Mouse (Mus musculus) neural tube, embryonic 11.5 days (tissue): ENCODE results near the gene Btbd9. TPM values are rescaled to one million over a fixed set of nuclear protein-coding genes. Genes with fewer than 3 reads are reported as not detected.
A peak's percentile ranks its signal among the peaks of the same experiment; 100 is the strongest.

Experiments
- ATAC-seq: fragments of 200-750 bp; cut with Nextera tagmentation; 2 replicates; pipeline ENCODE4 v1.8.0; 2017; ENCODE audit warnings: moderate number of reproducible peaks, mild to moderate bottlenecking, moderate TSS enrichment, moderate library complexity; ENCODE audit not compliant: insufficient read depth, low FRiP score, low TSS enrichment
- DNase-seq: peaks from one replicate; pipeline ENCODE4 v3.0.0-alpha.2; 2015; ENCODE audit warnings: low spot score
- H3K27ac ChIP-seq: fragments of 300-500 bp; sonication (generic); 2 replicates; pipeline ENCODE4 v1.5.1; 2014; ENCODE audit warnings: low read depth, mild to moderate bottlenecking, low read length
- H3K27me3 ChIP-seq: fragments of 300-500 bp; sonication (generic); 2 replicates; pipeline ENCODE4 v1.6.1; 2014; ENCODE audit warnings: mild to moderate bottlenecking, low read length, mixed read lengths; ENCODE audit not compliant: control insufficient read depth, insufficient read depth
- H3K36me3 ChIP-seq: fragments of 300-500 bp; sonication (generic); 2 replicates; pipeline ENCODE4 v1.6.1; 2014; ENCODE audit warnings: mild to moderate bottlenecking, low read length, moderate library complexity, mixed read lengths; ENCODE audit not compliant: control insufficient read depth, insufficient read depth
- H3K4me1 ChIP-seq: fragments of 300-500 bp; sonication (generic); 2 replicates; pipeline ENCODE4 v1.6.1; 2014; ENCODE audit warnings: low read length, mixed read lengths; ENCODE audit not compliant: control insufficient read depth, insufficient read depth
- H3K4me2 ChIP-seq: fragments of 300-500 bp; sonication (generic); 2 replicates; pipeline ENCODE4 v1.6.1; 2014; ENCODE audit warnings: low read depth, mild to moderate bottlenecking, moderate library complexity
- H3K4me3 ChIP-seq: fragments of 300-500 bp; sonication (generic); 2 replicates; pipeline ENCODE4 v1.5.1; 2014; ENCODE audit warnings: low read depth, low read length
- H3K9ac ChIP-seq: fragments of 300-500 bp; sonication (generic); 2 replicates; pipeline ENCODE4 v1.6.1; 2014; ENCODE audit warnings: mild to moderate bottlenecking, low read length
- H3K9me3 ChIP-seq: fragments of 300-500 bp; sonication (generic); 2 replicates; pipeline ENCODE4 v1.6.1; 2016; ENCODE audit warnings: low read length; ENCODE audit not compliant: control insufficient read depth
- WGBS: fragments of 180-500 bp; shearing (Covaris S2); extraction: QIAGEN DNeasy Blood & Tissue Kit; methylation state at CpG from one replicate; pipeline ENCODE4 v1.1.7; 2014; 5-methylcytosine and 5-hydroxymethylcytosine counted together
- polyA plus RNA-seq: library from polyadenylated mRNA; unstranded; fragments of >200 nt; fragmentation: Nextera tagmentation; extraction: Ambion mirVana; gene quantifications from 2 replicates; pipeline ENCODE4 v1.2.1, GENCODE M21; 2014

Gene Btbd9
- polyA plus RNA-seq, 1 experiment from 2014 or later: 56.5 TPM

GRCm38 (mm10) chr17:30241061-30241460 is 335.2 kb downstream of the Btbd9 start:
- no peak overlapping the region for H3K4me3 ChIP-seq
- no peaks in the 10 kb centered on the region for H3K27me3 ChIP-seq
- H3K9me3 ChIP-seq: no peaks in the 10 kb centered on the region
- no peak overlapping the region for H3K27ac ChIP-seq
- DNase-seq (no peak), ATAC-seq (no peak)
- H3K9ac ChIP-seq: no peak overlapping the region
- H3K36me3 ChIP-seq: no peaks in the 10 kb centered on the region
- peaks cover 6% of the 10 kb centered on the region for H3K4me1 ChIP-seq
- WGBS: 81% methylated on average over 6 of the region's 6 CpGs
- H3K4me2 ChIP-seq: no peak overlapping the region

GRCm38 (mm10) chr17:30240659-30241058 is 335.6 kb downstream of the Btbd9 start:
- H3K4me1 ChIP-seq: peaks cover 6% of the 10 kb centered on the region
- DNase-seq (no peak), ATAC-seq (no peak)
- H3K36me3 ChIP-seq: no peaks in the 10 kb centered on the region
- H3K9ac ChIP-seq: no peak overlapping the region
- no peaks in the 10 kb centered on the region for H3K9me3 ChIP-seq
- no peak overlapping the region for H3K27ac ChIP-seq
- H3K4me3 ChIP-seq: no peak overlapping the region
- no peak overlapping the region for H3K4me2 ChIP-seq
- WGBS: 87% methylated on average over 4 of the region's 4 CpGs
- no peaks in the 10 kb centered on the region for H3K27me3 ChIP-seq

- Histone ChIP-seq H3K9ac (no peak overlapping the region), H3K4me3 (no peak overlapping the region), H3K27ac (no peak overlapping the region), H3K27me3 (no peaks in the 10 kb centered on the region), H3K4me2 (no peak overlapping the region), H3K36me3 (no peaks in the 10 kb centered on the region), H3K9me3 (no peaks in the 10 kb centered on the region), H3K4me1 (no peaks in the 10 kb centered on the region; the same call in none of the 2 replicates)
- DNase-seq: no peak
- ATAC-seq: no peak
- WGBS: 92% methylated on average over 5 of the region's 5 CpGs
Measured at GRCm38 (mm10) chr17:30239458-30239857, 336.8 kb downstream of the Btbd9 start.

- H3K36me3 ChIP-seq: no peaks in the 10 kb centered on the region
- H3K9ac ChIP-seq: no peak overlapping the region
- DNase-seq (no peak), ATAC-seq (no peak)
- 88% methylated on average over 7 of the region's 7 CpGs for WGBS
- H3K9me3 ChIP-seq: no peaks in the 10 kb centered on the region
- no peak overlapping the region for H3K4me2 ChIP-seq
- no peak overlapping the region for H3K4me3 ChIP-seq
- H3K4me1 ChIP-seq: no peaks in the 10 kb centered on the region
- H3K27me3 ChIP-seq: no peaks in the 10 kb centered on the region
- no peak overlapping the region for H3K27ac ChIP-seq
Measured at GRCm38 (mm10) chr17:30237600-30237999, 338.7 kb downstream of the Btbd9 start.

GRCm38 (mm10) chr17:30236611-30237010 is 339.7 kb downstream of the Btbd9 start:
- ATAC-seq (no peak), DNase-seq (no peak)
- Histone ChIP-seq H3K4me2 (no peak overlapping the region), H3K36me3 (no peaks in the 10 kb centered on the region), H3K9me3 (no peaks in the 10 kb centered on the region), H3K9ac (no peak overlapping the region), H3K4me1 (no peaks in the 10 kb centered on the region), H3K27ac (no peak overlapping the region), H3K4me3 (no peak overlapping the region), H3K27me3 (no peaks in the 10 kb centered on the region)
- WGBS: 80% methylated on average over 6 of the region's 6 CpGs

- H3K4me1 ChIP-seq: no peaks in the 10 kb centered on the region
- no peaks in the 10 kb centered on the region for H3K9me3 ChIP-seq
- H3K9ac ChIP-seq: no peak overlapping the region
- H3K36me3 ChIP-seq: no peaks in the 10 kb centered on the region
- no peak for ATAC-seq
- no peaks in the 10 kb centered on the region for H3K27me3 ChIP-seq
- no peak overlapping the region for H3K27ac ChIP-seq
- no peak overlapping the region for H3K4me3 ChIP-seq
- H3K4me2 ChIP-seq: no peak overlapping the region
- WGBS: 75% methylated on average over 4 of the region's 4 CpGs
- no peak for DNase-seq
Measured at GRCm38 (mm10) chr17:30235380-30235779, 340.9 kb downstream of the Btbd9 start.

GRCm38 (mm10) chr17:30232698-30233097 is 343.6 kb downstream of the Btbd9 start:
- H3K4me1 ChIP-seq: no peaks in the 10 kb centered on the region
- ATAC-seq (no peak), DNase-seq (peak; percentile 65)
- no peaks in the 10 kb centered on the region for H3K9me3 ChIP-seq
- WGBS: 51% methylated on average over 4 of the region's 4 CpGs
- no peak overlapping the region for H3K4me3 ChIP-seq
- H3K4me2 ChIP-seq: no peak overlapping the region
- H3K36me3 ChIP-seq: no peaks in the 10 kb centered on the region
- no peak overlapping the region for H3K9ac ChIP-seq
- no peak overlapping the region for H3K27ac ChIP-seq
- H3K27me3 ChIP-seq: no peaks in the 10 kb centered on the region

- Histone ChIP-seq H3K36me3 (no peaks in the 10 kb centered on the region), H3K27me3 (no peaks in the 10 kb centered on the region), H3K4me3 (no peak overlapping the region), H3K9me3 (no peaks in the 10 kb centered on the region), H3K9ac (no peak overlapping the region), H3K4me2 (no peak overlapping the region), H3K27ac (no peak overlapping the region), H3K4me1 (no peaks in the 10 kb centered on the region)
- DNase-seq: no peak
- WGBS: 89% methylated on average over 1 of the region's 1 CpGs
- ATAC-seq: no peak
Measured at GRCm38 (mm10) chr17:30231483-30231882, 344.8 kb downstream of the Btbd9 start.

- peaks cover 2% of the 10 kb centered on the region for H3K4me1 ChIP-seq
- 75% methylated on average over 4 of the region's 4 CpGs for WGBS
- H3K9me3 ChIP-seq: no peaks in the 10 kb centered on the region
- no peak overlapping the region for H3K9ac ChIP-seq
- no peak overlapping the region for H3K4me2 ChIP-seq
- H3K36me3 ChIP-seq: no peaks in the 10 kb centered on the region
- DNase-seq: no peak
- H3K4me3 ChIP-seq: no peak overlapping the region
- no peak for ATAC-seq
- H3K27ac ChIP-seq: no peak overlapping the region
- H3K27me3 ChIP-seq: no peaks in the 10 kb centered on the region
Measured at GRCm38 (mm10) chr17:30230428-30230827, 345.9 kb downstream of the Btbd9 start.
